Mouse (Mus musculus): Measurements from ENCODE around the gene Map3k4. TPM values are rescaled to one million over a fixed set of nuclear protein-coding genes. Genes with fewer than 3 reads are reported as not detected.
A peak's percentile ranks its signal among the peaks of the same experiment; 100 is the strongest.
"Not testable (repeated sequence)": the region's sequence is repeated elsewhere in the genome, so short reads cannot be mapped to it uniquely, and the experiment has no call there.

Gene Map3k4
- polyA plus RNA-seq, 1 experiment from 2014 or later = 49.3 TPM

DNA sequence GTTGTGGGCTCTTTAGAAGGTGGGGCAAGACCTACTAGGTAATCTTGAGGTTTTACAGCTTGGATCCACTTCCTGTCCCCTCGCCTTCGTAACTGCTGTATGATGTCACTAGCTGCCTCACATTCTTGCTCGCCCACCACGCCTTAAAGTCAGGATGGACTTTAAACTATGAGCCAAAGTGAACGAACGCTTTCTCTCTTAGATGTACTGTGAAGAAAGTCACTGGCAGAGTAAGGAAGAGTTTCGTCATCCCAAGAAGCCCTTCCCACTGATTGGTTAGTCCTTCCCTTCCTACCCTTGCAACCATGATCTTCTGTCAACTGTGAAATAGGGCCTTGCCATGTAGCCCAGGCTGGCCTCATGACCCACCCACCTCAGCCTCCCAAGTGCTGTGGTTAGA is 87.5 kb downstream of the Map3k4 start:
- in situ Hi-C loops (cut with MboI; ENCODE audit: low pct_unique_long_range_greater_than_20kb) = no loop called here
- no peaks in the 10 kb centered on the region for H3K27me3 ChIP-seq
- TF ChIP-seq CTCF (IDR thresholded peaks at IDR 0.05) = no peak
- DNase-seq (ENCODE audit: low read depth, low spot score) (no peak), ATAC-seq (peak; percentile 58)
- ChIA-PET POLR2A (interaction anchor here (1.3 kb wide), 1 partner anchor 34 kb away, joined by 8 read pairs; no protein-coding TSS in a partner anchor), CTCF (interaction anchor here (1.0 to 3.2 kb wide), 4 partner anchors 9 to 140 kb away, joined by 3 to 9 read pairs (median 4); no protein-coding TSS in a partner anchor)

DNA sequence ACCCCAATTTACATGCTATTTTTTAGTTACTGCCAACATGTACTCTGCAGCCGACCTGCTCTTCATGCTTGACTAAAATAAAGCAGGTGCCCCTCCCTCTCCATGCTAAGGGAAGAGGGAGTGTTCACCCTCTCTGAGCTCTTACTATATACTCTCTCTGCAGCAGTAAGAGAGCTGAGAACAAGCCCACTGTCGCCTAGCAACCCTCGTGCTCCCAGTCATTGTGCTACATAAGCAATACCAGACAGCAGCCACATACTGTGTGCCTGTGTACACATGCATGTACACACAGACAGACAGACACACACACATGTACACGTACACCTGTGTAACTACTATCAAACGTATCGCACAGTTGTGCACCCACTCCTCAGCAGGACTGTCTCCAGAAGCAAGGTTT is 88.4 kb downstream of the Map3k4 start:
- in situ Hi-C loops (cut with MboI; ENCODE audit: low pct_unique_long_range_greater_than_20kb) = no loop called here
- TF ChIP-seq CTCF (IDR thresholded peaks at IDR 0.05) = no peak
- H3K27me3 ChIP-seq = no peaks in the 10 kb centered on the region
- no peak for ATAC-seq
- no peak for DNase-seq (ENCODE audit: low read depth, low spot score)
- ChIA-PET POLR2A (no interaction called here), CTCF (interaction anchor here (1.0 to 1.1 kb wide), 3 partner anchors 36 to 141 kb away, joined by 3 to 4 read pairs (median 3); no protein-coding TSS in a partner anchor)

DNA sequence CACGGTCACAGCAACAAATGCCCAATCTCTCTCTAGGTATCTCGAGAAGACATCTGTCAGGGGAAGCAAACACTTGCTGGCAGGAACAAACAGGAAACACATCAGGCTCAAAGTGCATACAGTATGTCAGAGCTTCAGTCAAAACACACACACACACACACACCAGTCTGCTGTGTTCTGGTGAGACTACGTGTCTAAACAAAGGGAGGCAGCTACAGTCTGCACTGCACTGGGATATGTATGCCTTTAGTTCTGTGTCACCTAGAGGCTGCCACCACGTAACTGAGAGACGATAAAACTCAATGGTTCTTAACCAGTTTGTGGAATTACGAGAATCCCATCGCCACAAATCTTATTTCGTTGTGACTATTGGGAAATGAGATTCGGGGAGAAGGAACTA is 88.8 kb downstream of the Map3k4 start:
- ATAC-seq = no peak
- CTCF ChIA-PET = no interaction called here
- no peaks in the 10 kb centered on the region for H3K27me3 ChIP-seq
- DNase-seq (ENCODE audit: low read depth, low spot score) = no peak
- no peak for TF ChIP-seq CTCF (IDR thresholded peaks at IDR 0.05)
- POLR2A ChIA-PET = no interaction called here
- in situ Hi-C loops (cut with MboI; ENCODE audit: low pct_unique_long_range_greater_than_20kb) = no loop called here

GRCm38 (mm10) chr17:12228471-12228870 is 90.1 kb downstream of the Map3k4 start:
- no peaks in the 10 kb centered on the region for H3K27me3 ChIP-seq
- no peak for ATAC-seq
- ChIA-PET CTCF (interaction anchor here (1.0 to 1.7 kb wide), 3 partner anchors 35 to 192 kb away, joined by 3 to 4 read pairs (median 3); no protein-coding TSS in a partner anchor), POLR2A (no interaction called here)
- DNase-seq (ENCODE audit: low read depth, low spot score) = no peak
- in situ Hi-C loops (cut with MboI; ENCODE audit: low pct_unique_long_range_greater_than_20kb) = no loop called here
- no peak for TF ChIP-seq CTCF (IDR thresholded peaks at IDR 0.05)

DNA sequence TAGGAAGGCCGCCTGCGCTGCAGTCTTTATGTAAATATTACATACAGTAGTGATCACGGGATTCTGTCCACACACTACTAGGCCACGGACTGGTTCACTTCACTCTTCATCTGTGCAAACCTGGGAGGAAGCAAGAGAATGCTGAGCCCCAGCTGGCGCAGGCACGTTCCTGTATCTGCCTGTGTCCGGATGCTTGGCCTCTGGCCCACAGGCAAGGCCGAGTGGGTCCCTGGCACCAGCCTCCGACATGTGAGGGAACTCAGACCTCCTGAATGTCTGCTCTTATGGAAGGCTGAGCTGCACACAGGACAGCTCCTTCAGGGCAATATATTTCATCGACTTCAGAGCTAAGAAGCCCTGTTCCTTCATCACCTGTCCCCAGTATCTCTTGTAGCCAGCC is 90.6 kb downstream of the Map3k4 start:
- no peak for TF ChIP-seq CTCF (IDR thresholded peaks at IDR 0.05)
- no peaks in the 10 kb centered on the region for H3K27me3 ChIP-seq
- DNase-seq (ENCODE audit: low read depth, low spot score) (no peak), ATAC-seq (no peak)
- CTCF ChIA-PET = interaction anchor here (1.0 to 1.7 kb wide), 4 partner anchors 35 to 192 kb away, joined by 3 to 4 read pairs (median 3); no protein-coding TSS in a partner anchor
- in situ Hi-C loops (cut with MboI; ENCODE audit: low pct_unique_long_range_greater_than_20kb) = no loop called here
- POLR2A ChIA-PET = no interaction called here

GRCm38 (mm10) chr17:12226551-12226950 is 92.0 kb downstream of the Map3k4 start:
- in situ Hi-C loops (cut with MboI; ENCODE audit: low pct_unique_long_range_greater_than_20kb) = no loop called here
- POLR2A ChIA-PET = no interaction called here
- no peak for DNase-seq (ENCODE audit: low read depth, low spot score)

GRCm38 (mm10) chr17:12225227-12225626 is 93.4 kb downstream of the Map3k4 start:
- TF ChIP-seq CTCF (IDR thresholded peaks at IDR 0.05) = no peak
- in situ Hi-C loops (cut with MboI; ENCODE audit: low pct_unique_long_range_greater_than_20kb) = no loop called here
- CTCF ChIA-PET = no interaction called here
- no peak for DNase-seq (ENCODE audit: low read depth, low spot score)
- H3K27me3 ChIP-seq = no peaks in the 10 kb centered on the region
- ATAC-seq = no peak
- POLR2A ChIA-PET = interaction anchor here (0.8 kb wide), 1 partner anchor 48 kb away, joined by 3 read pairs; no protein-coding TSS in a partner anchor

More at GRCm38 (mm10) chr17:12226551-12226950, 92.0 kb downstream of the Map3k4 start:
- ATAC-seq = no peak
- H3K27me3 ChIP-seq = no peaks in the 10 kb centered on the region
- CTCF ChIA-PET = interaction anchor here (0.7 to 1.4 kb wide), 3 partner anchors 9 to 47 kb away, joined by 3 to 4 read pairs (median 3); no protein-coding TSS in a partner anchor
- no peak for TF ChIP-seq CTCF (IDR thresholded peaks at IDR 0.05)

GRCm38 (mm10) chr17:12224551-12224950 is 94.0 kb downstream of the Map3k4 start:
- DNase-seq (ENCODE audit: low read depth, low spot score); POLR2A ChIA-PET; CTCF ChIA-PET; in situ Hi-C loops (cut with MboI; ENCODE audit: low pct_unique_long_range_greater_than_20kb); H3K27me3 ChIP-seq; ATAC-seq: not testable (repeated sequence)

GRCm38 (mm10) chr17:12224145-12224544 is 94.5 kb downstream of the Map3k4 start:
- CTCF ChIA-PET = no interaction called here
- DNase-seq (ENCODE audit: low read depth, low spot score) (no peak), ATAC-seq (no peak)
- POLR2A ChIA-PET = no interaction called here
- H3K27me3 ChIP-seq = no peaks in the 10 kb centered on the region
- in situ Hi-C loops (cut with MboI; ENCODE audit: low pct_unique_long_range_greater_than_20kb) = no loop called here
- TF ChIP-seq CTCF (IDR thresholded peaks at IDR 0.05) = no peak

DNA sequence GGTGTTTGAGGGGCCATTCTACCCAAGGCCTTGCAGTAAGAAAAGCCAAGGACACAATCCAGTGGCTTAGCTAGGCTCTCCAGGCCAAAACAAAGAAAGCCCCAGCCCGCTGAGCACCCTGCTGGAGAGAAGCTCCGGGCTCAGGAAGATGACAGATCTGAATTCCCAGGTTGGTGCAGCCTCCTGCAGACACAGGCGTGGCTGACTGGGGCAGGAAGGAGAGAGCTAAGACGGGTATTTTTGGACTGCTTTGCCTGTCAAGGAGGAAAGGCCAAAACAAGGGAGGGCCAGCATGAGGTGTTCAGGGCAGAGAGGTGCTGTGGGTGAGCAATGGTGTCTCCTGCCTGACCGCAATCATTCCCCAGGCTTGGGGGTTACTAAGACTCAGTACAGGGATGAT is 94.9 kb downstream of the Map3k4 start:
- DNase-seq (ENCODE audit: low read depth, low spot score) (no peak), ATAC-seq (no peak)
- ChIA-PET CTCF (interaction anchor here (1.0 to 1.5 kb wide), 2 partner anchors 77 to 148 kb away, joined by 3 read pairs; no protein-coding TSS in a partner anchor), POLR2A (no interaction called here)
- no peak for TF ChIP-seq CTCF (IDR thresholded peaks at IDR 0.05)
- no peaks in the 10 kb centered on the region for H3K27me3 ChIP-seq
- in situ Hi-C loops (cut with MboI; ENCODE audit: low pct_unique_long_range_greater_than_20kb) = no loop called here

DNA sequence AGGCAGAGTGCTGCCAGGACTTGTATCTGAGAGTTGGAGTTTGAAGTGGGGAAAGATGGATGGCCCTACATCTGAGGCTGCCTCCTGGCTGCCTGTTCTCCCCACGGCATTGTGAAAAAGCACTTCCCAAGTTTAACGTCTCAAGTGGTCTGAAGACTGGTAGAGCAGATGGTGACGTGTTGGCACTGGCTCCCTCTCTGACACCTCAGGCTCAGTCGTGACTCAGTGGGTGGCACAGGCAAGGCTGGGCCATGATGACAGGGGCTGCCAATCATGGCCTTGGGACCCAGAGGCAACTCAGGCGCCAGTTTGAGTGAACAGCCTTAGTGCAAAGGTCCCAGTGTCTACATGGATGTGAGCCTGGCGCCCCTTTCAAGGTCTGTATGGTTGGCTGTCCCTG is 96.7 kb downstream of the Map3k4 start:
- CTCF ChIA-PET = interaction anchor here (1.1 to 1.5 kb wide), 2 partner anchors 11 to 79 kb away, joined by 3 to 4 read pairs; no protein-coding TSS in a partner anchor
- no peaks in the 10 kb centered on the region for H3K27me3 ChIP-seq
- in situ Hi-C loops (cut with MboI; ENCODE audit: low pct_unique_long_range_greater_than_20kb) = no loop called here
- no peak for TF ChIP-seq CTCF (IDR thresholded peaks at IDR 0.05)
- DNase-seq (ENCODE audit: low read depth, low spot score) (no peak), ATAC-seq (no peak)
- POLR2A ChIA-PET = no interaction called here

- ATAC-seq = no peak
- H3K27me3 ChIP-seq = no peaks in the 10 kb centered on the region
- TF ChIP-seq CTCF (IDR thresholded peaks at IDR 0.05) = no peak
- in situ Hi-C loops (cut with MboI; ENCODE audit: low pct_unique_long_range_greater_than_20kb) = no loop called here
- ChIA-PET CTCF (interaction anchor here (0.8 to 1.0 kb wide), 2 partner anchors 177 to 180 kb away, joined by 3 to 4 read pairs; no protein-coding TSS in a partner anchor), POLR2A (no interaction called here)
- no peak for DNase-seq (ENCODE audit: low read depth, low spot score)
Measured at GRCm38 (mm10) chr17:12216224-12216623, 102.4 kb downstream of the Map3k4 start.
